8 mouse cellular contexts compared by ENCODE assay signal in genomic region chr10:12919287-12919686, GRCm38 (mm10). TPM values are rescaled to one million over a fixed set of nuclear protein-coding genes. Genes with fewer than 3 reads are reported as not detected.
DNase-seq lines count a peak whose midpoint lies in the region; ATAC-seq lines count a peak whose summit lies in the region.

No protein-coding gene starts in this region.

- DNase-seq in gastrocnemius, adult 18-20 months (ENCODE audit: low spot score) = peak; percentile 48
- no peak for DNase-seq in gastrocnemius, postnatal 4 days (ENCODE audit: low spot score in 2 of 2)
- peak; percentile 79 for DNase-seq in Muller cell, postnatal 12 days (ENCODE audit: inconsistent ontology term)
- peak; percentile 46 for DNase-seq in gastrocnemius, postnatal 25 days
- peak; percentile 41 to 73 for DNase-seq in kidney, postnatal 4 days
- peak; percentile 59 for DNase-seq in retina, postnatal 1 day
- DNase-seq in thymus, postnatal 0 days (ENCODE audit: low spot score) = no peak

- ATAC-seq in megakaryocyte-erythroid progenitor cell, adult 5-6 weeks (replicated peaks; ENCODE audit: low FRiP score, low TSS enrichment, poor library complexity, severe bottlenecking) = no peak

RNA-seq across cellular contexts. Expression of gene Stx11, which starts 44.8 kb away (rescaled TPM):
- total RNA-seq in gastrocnemius, adult 18-20 months (2021) = under 1 TPM; 0.46 to 0.47 TPM
- total RNA-seq in gastrocnemius, postnatal 4 days (2021) = 1 to 10 TPM; 1.7 to 3.8 TPM
- total RNA-seq in gastrocnemius, postnatal 25 days (2021) = under 1 TPM; 0.24 to 0.28 TPM
- 20.6 and 21.9 TPM in 2 replicates for polyA plus RNA-seq in thymus, postnatal 0 days (2015; fragmentation: Nextera tagmentation; extraction: Ambion mirVana)
- 16.8 and 18.1 TPM in 2 replicates for total RNA-seq in megakaryocyte-erythroid progenitor cell, adult 5-6 weeks (2014; fragmentation: Nextera tagmentation)
- 13.3 and 14.6 TPM in 2 replicates for total RNA-seq in megakaryocyte-erythroid progenitor cell, adult 5-6 weeks (2017)

RNA-seq across cellular contexts. Expression of gene Utrn, which starts 50.1 kb away (rescaled TPM):
- total RNA-seq in gastrocnemius, adult 18-20 months (2021) = 10 to 100 TPM; 17.6 to 20.4 TPM
- 100 to 1,000 TPM in 1 of 2 experiments, 10 to 100 TPM in 1; 95.1 to 101 TPM for total RNA-seq in gastrocnemius, postnatal 4 days (2021)
- 10 to 100 TPM; 29.6 to 39.0 TPM for total RNA-seq in gastrocnemius, postnatal 25 days (2021)
- 54.3 and 84.8 TPM in 2 replicates for polyA plus RNA-seq in thymus, postnatal 0 days (2015; fragmentation: Nextera tagmentation; extraction: Ambion mirVana)
- total RNA-seq in megakaryocyte-erythroid progenitor cell, adult 5-6 weeks (2014; fragmentation: Nextera tagmentation) = 22.7 and 27.6 TPM in 2 replicates
- total RNA-seq in megakaryocyte-erythroid progenitor cell, adult 5-6 weeks (2017) = 17.9 and 24.2 TPM in 2 replicates

Comparison
In these comparisons a context has a peak if more than half of its experiments do, and no peak if none do; other contexts are left out.
1. DNase-seq: peak in gastrocnemius, adult 18-20 months (single experiment), Muller cell, postnatal 12 days (single experiment), gastrocnemius, postnatal 25 days (single experiment), kidney, postnatal 4 days (2 of 2) and retina, postnatal 1 day (single experiment); none in gastrocnemius, postnatal 4 days (0 of 2) and thymus, postnatal 0 days (single experiment).